Mouse (Mus musculus) cerebellum, postnatal 4 days (tissue): Measurements from ENCODE around the gene Hist1h2bn.
"Not testable (repeated sequence)": the region's sequence is repeated elsewhere in the genome, so short reads cannot be mapped to it uniquely, and the experiment has no call there.

ENCODE experiments used
- DNase-seq, 2 experiments: peaks; one replicate each; pipeline ENCODE4 v3.0.0; 2022; ENCODE audit warnings: low spot score in 2 of 2, mixed read lengths in 1 of 2

Hist1h2bn gene

GRCm38 (mm10) chr13:21753524-21754285 lies at the start of gene Hist1h2bn, which contains the start of gene Hist1h2ak:
Gene Hist1h2bn, plus strand, starts transcription at chr13:21754123.
Gene Hist1h2ak, minus strand, starts transcription at chr13:21753827.
- peak in 1 of 2 experiments; percentile 47 for DNase-seq

- no peak for DNase-seq
Observed at GRCm38 (mm10) chr13:21706669-21707068, 47.3 kb upstream of the Hist1h2bn start.

GRCm38 (mm10) chr13:21710031-21710711 lies 43.8 kb upstream of the Hist1h2bn start:
- peak; percentile 76 to 89 for DNase-seq

GRCm38 (mm10) chr13:21710821-21711525 lies 43.0 kb upstream of the Hist1h2bn start:
- DNase-seq: peak in 1 of 2 experiments; percentile 82

- no peak for DNase-seq
Observed at GRCm38 (mm10) chr13:21711698-21712097, 42.2 kb upstream of the Hist1h2bn start.

- peak; percentile 47 to 61 for DNase-seq
Observed at GRCm38 (mm10) chr13:21714725-21715124, 39.2 kb upstream of the Hist1h2bn start.

GRCm38 (mm10) chr13:21715131-21715863 lies 38.6 kb upstream of the Hist1h2bn start:
- DNase-seq: no peak

- peak in 1 of 2 experiments; percentile 74 for DNase-seq
Observed at GRCm38 (mm10) chr13:21715864-21716539, 37.9 kb upstream of the Hist1h2bn start, which contains the start of the genes Hist1h2bl and Hist1h2ai. Gene Hist1h2bl, minus strand, starts transcription at chr13:21716143. Gene Hist1h2ai, plus strand, starts transcription at chr13:21716422.

- not testable (repeated sequence) for DNase-seq
Observed at GRCm38 (mm10) chr13:21716540-21717391, 37.2 kb upstream of the Hist1h2bn start.

- peak; percentile 40 to 81 for DNase-seq
Observed at GRCm38 (mm10) chr13:21717397-21718357, 36.2 kb upstream of the Hist1h2bn start, which contains the start of gene Hist1h3h. Gene Hist1h3h, plus strand, starts transcription at chr13:21717659.

GRCm38 (mm10) chr13:21718381-21719080 lies 35.4 kb upstream of the Hist1h2bn start:
- DNase-seq: no peak

- not testable (repeated sequence) for DNase-seq
Observed at GRCm38 (mm10) chr13:21721107-21721756, 32.7 kb upstream of the Hist1h2bn start.

GRCm38 (mm10) chr13:21721757-21722372 lies 32.1 kb upstream of the Hist1h2bn start, which contains the start of gene Hist1h2bm:
Gene Hist1h2bm, plus strand, starts transcription at chr13:21722044.
- peak in 1 of 2 experiments; percentile 48 for DNase-seq

- DNase-seq: no peak
Observed at GRCm38 (mm10) chr13:21722373-21722925, 31.5 kb upstream of the Hist1h2bn start.

- DNase-seq: no peak
Observed at GRCm38 (mm10) chr13:21722993-21723836, 30.7 kb upstream of the Hist1h2bn start.
